Mouse (Mus musculus) olfactory bulb, adult 2 months (tissue): Measurements from ENCODE around the gene Tmem189.

Experiments
- CTCF ChIP-seq: fragments of 200-500 bp; IDR thresholded peaks from 2 replicates; pipeline ENCODE4 v1.5.1; 2012; ENCODE audit warnings: low read depth, mild to moderate bottlenecking, low read length, moderate library complexity; ENCODE audit not compliant: insufficient read depth
- POLR2A ChIP-seq: fragments of 200-500 bp; IDR thresholded peaks from 2 replicates; pipeline ENCODE4 v1.6.1; 2012; ENCODE audit warnings: mild to moderate bottlenecking, low read depth, low read length, moderate library complexity; ENCODE audit not compliant: insufficient read depth

DNA sequence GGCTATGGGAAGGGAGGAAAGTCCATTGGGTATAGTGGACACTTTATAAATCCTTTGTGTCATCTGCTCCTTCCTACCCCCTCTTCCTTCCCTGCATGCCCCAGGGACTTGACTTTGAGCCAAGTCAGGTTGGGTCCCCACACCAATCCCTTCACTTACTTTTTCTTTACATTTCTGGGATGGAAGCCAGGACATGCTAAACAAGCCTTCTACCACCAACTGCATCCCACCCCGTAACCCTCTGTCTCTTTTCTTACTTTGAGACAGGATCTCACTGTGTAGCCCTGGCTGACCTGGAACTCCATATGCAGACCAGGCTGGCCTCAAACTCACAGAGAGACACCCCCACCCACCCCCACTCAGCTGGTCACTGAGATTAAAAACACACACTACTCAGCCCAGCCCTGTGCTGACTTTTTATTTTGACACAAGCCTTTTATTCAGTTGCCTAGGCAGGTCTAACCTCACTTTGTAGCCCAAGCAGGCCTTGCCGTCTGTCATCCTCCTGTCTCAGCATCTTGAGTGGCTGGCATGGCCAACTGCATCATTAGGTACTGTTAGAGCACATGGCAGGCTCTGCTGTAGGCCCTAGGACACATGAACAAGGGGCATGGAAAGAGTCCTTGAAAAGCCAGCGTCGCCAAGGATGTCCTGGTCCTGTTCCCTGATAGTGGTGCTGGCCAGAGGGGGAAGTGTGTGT lies 95.9 kb downstream of the Tmem189 start:
- TF ChIP-seq POLR2A = no peak
- TF ChIP-seq CTCF = no peak
